Mouse (Mus musculus): ENCODE results near the gene Naa35. TPM values are rescaled to one million over a fixed set of nuclear protein-coding genes. Genes with fewer than 3 reads are reported as not detected.

Naa35 gene
- total and polyA plus RNA-seq, 3 experiments, result 12.4 to 63.3 (median 52.4) TPM

- no peak for DNase-seq
Measured at GRCm38 (mm10) chr13:59671521-59671920, 86.5 kb downstream of the Naa35 start.

DNA sequence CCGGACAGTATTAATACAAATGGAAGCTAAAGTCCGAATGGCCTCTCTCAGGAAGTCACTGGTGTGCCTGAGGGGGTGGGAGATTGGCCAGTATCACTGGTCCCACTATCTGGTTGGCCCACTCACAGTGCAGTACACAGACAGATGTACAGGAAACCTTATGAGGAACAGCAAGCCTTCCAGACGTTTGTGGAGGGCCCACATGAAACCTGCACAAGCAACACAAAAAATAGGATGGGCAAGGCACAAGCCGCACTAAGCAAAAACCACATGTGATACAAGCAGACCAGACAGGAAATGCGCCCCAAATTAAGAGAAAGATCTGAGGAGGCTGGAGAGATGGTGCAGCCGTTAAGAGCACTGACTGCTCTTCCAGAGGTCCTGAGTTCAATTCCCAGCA, 87.2 kb downstream of the Naa35 start:
- no peak for DNase-seq

DNA sequence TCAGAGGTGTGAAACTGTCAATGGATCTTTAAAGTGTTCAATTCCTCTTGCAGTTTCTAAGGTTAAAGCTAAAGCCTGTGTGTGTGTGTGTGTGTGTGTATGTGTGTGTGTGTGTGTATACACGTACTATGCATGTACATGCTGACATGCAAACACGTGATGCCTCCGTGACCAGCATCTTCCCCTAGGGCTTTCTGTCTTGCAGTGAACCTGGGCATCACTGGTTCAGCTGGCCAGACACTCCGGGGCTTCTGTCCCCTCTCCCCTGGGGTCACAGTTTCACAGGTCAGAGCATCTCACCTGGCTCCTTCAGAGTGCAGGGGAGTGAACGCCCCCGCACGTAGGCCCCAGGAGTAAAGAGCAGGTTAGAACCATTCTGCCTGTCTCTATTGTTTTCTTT, 88.5 kb downstream of the Naa35 start:
- DNase-seq, result no peak

- no peak for DNase-seq
Measured at GRCm38 (mm10) chr13:59674215-59674614, 89.2 kb downstream of the Naa35 start.

- DNase-seq, result peak; percentile 34
Measured at GRCm38 (mm10) chr13:59674761-59675150, 89.7 kb downstream of the Naa35 start.

DNA sequence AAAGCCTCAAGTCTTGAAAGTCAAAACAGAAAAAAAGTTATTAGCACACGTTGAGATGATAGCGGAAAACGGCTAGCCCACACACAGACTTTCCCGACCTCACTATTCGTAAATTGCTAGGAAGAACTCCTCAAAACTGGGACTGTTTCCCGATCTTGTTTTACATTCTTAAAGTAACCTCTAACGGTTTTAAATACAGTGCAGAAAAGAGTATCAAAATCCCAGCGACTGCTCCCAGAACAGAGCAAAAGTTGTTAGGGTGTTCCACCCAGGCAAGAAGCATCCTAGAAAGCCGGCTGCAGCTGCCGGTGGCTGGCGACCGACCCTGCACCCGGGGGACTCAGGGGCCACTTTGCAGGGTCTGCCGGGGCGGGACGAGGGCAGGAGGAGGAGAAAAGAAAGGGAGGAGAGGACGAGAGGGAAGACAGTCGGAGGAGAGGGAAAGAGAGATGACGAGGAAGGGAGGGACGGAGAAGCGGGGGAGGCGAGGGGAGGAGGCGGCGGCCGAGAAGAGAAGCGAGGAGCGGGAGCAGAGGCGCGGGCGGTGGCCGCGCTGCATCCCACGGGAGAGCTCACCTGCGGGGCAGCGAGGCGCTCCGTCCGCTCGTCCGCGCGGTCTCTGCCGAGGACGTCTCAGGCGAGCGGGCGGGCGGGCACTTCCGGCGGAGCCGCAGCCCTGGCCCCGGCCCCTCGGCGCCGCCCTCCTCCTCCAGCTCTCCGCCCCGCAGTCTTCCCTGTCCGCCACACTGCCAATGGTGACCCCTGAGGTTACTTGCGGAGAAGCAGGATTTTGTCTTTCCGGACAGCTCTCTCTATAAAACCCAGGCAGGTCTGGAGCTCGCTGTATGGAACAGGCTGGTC, 90.3 kb downstream of the Naa35 start, which contains the start of gene Golm1:
Gene Golm1, minus strand, starts transcription at position 661 of the 861 bp plus-strand sequence.
- peak; percentile 76 for DNase-seq

DNA sequence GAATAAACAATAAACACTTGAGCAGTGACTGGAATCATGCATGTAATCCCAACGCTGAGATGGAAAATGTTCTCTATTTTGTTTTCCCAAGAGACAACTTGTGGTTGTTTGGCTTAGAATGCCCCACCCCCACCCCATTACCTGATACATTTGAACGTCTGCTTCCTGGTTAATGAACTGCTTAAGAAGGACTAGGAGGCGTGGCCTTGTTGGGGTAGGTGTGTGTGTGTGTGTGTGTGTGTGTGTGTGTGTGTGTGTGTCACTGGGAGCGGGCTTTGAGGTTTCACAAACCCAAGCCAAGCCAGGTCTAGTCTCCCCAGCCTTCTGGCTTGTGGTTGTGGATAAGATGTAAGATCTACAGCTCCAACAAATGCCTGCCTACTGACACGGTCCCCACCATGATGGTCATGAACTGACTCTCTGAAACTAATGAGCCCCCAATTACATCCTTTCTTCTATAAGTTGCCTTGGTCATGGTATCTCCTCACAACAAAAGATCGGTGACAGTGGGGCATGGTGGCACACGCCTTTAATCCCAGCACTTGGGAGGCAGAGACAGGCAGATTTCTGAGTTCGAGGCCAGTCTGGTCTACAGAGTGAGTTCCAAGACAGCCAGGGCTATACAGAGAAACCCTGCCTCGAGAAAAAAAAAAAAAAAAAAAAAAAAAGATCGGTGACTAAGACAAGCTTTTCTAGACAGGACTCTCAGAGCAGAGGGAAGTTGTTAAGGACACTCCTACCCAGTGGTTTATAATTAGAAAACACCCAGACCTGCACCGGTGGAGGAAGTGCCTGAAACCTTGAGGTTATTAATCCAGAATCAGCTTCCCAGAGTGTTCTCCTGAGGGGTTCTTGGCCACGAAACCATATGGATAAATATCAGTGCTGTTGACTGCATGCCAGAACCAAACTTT, 91.5 kb downstream of the Naa35 start:
- DNase-seq, result no peak

- no peak for DNase-seq
Measured at GRCm38 (mm10) chr13:59679306-59679705, 94.2 kb downstream of the Naa35 start.

DNA sequence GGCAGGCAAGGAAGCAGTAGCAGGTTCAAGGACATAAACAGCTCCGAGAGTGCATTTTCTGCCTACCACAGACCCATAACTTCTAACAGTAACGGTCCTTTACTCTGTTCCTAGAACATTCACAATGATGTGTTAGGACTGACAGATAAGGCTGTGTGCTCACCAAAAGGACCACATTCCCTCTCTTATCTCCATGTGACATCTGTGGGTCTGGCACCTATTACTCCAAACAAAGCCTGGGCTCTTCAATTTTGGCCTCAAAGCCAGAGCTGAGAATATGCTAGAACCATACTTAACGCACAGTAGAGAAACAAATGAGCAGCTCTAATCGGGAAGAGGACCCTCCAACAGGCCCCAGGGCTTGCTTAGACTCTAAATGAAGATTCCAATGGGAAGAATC, 94.8 kb downstream of the Naa35 start:
- no peak for DNase-seq

- DNase-seq, result no peak
Measured at GRCm38 (mm10) chr13:59682629-59683028, 97.6 kb downstream of the Naa35 start.

DNA sequence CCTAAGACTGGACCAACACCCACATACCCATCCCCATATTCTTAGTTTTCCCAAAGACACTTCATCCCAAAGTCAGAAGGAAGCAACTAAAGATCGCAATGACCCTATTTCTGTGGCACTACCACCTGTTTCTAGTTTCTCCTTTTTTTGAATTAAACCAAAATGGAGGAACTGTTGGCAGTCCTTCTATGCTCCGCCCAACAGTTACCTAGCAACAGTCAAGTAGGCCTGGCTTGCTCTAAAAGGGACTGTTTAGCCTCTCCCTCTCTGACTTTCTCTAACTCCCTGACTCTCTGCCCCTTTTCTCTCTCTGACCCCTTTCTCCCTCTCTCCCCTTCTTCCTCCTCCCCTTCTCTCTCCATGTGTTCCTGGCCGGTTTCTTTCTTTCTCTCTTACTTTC, 100.2 kb downstream of the Naa35 start:
- no peak for DNase-seq

Other genes starting within 250 kb of the Naa35 start
- gene Agtpbp1, start within 50 bp of the Naa35 start, total RNA-seq (2021), result 10 to 100 TPM; 38.9 to 45.7 TPM
- 2.9 and 4.3 TPM in 2 replicates for gene Agtpbp1, start within 50 bp of the Naa35 start, polyA plus RNA-seq (2012; rRNA removed)
- gene Golm1, start 90.6 kb downstream of the Naa35 start, total RNA-seq (2021), result 10 to 100 TPM in 1 of 2 experiments, 1 to 10 TPM in 1; 6.7 to 10.4 TPM
- 1.2 and 1.4 TPM in 2 replicates for gene Golm1, start 90.6 kb downstream of the Naa35 start, polyA plus RNA-seq (2012; rRNA removed)
- not detected for gene 4921517D22Rik, start 108.8 kb downstream of the Naa35 start, total RNA-seq (2021)
- gene 4921517D22Rik, start 108.8 kb downstream of the Naa35 start, polyA plus RNA-seq (2012; rRNA removed), result not detected in 2 replicates
- gene Spata31d1a, start 125.1 kb downstream of the Naa35 start, total RNA-seq (2021), result not detected
- gene Spata31d1a, start 125.1 kb downstream of the Naa35 start, polyA plus RNA-seq (2012; rRNA removed), result not detected in 2 replicates
- not detected for gene Spata31d1b, start 127.0 kb downstream of the Naa35 start, total RNA-seq (2021)
- gene Spata31d1b, start 127.0 kb downstream of the Naa35 start, polyA plus RNA-seq (2012; rRNA removed), result not detected in 2 replicates
- not detected for gene Spata31d1d, start 146.5 kb downstream of the Naa35 start, total RNA-seq (2021)
- not detected in 2 replicates for gene Spata31d1d, start 146.5 kb downstream of the Naa35 start, polyA plus RNA-seq (2012; rRNA removed)
- gene 1700014D04Rik, start 161.5 kb downstream of the Naa35 start, total RNA-seq (2021), result not detected
- gene 1700014D04Rik, start 161.5 kb downstream of the Naa35 start, polyA plus RNA-seq (2012; rRNA removed), result 0.03 TPM in 1 of 2 replicates, not detected in the other
- 100 to 1,000 TPM; 104 to 107 TPM for gene Isca1, start 184.6 kb downstream of the Naa35 start, total RNA-seq (2021)
- gene Isca1, start 184.6 kb downstream of the Naa35 start, polyA plus RNA-seq (2012; rRNA removed), result 59.3 and 60.1 TPM in 2 replicates
- not detected for gene Gm49354, start 197.0 kb downstream of the Naa35 start, total RNA-seq (2021)
- not detected in 2 replicates for gene Gm49354, start 197.0 kb downstream of the Naa35 start, polyA plus RNA-seq (2012; rRNA removed)
- 10 to 100 TPM; 60.9 to 79.3 TPM for gene Tut7, start 237.9 kb downstream of the Naa35 start, total RNA-seq (2021)
- 14.8 and 16.4 TPM in 2 replicates for gene Tut7, start 237.9 kb downstream of the Naa35 start, polyA plus RNA-seq (2012; rRNA removed)

Measured in adrenal gland, adult 2 months (tissue).